In the genomic region with DNA sequence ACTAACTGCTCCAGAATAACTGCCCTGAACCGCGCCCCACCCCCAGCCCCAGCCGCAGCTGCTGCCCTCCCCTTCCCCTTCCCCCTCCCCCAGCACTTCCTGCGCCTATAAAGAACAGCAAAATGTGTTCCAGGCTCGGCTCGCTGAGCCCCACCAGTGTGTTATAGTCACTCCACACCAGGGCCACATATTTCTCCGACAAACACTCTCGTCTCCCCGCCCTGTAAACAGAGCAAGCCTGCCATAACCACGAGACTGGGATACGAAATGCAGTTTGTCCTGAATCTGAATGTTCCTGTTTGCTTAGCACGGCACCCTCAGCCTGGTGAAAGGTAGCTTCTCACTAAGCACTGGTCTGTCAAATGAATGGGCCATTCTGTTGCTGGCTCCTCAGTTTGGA, we compare ENCODE assay signal across 8 mouse cellular contexts. TPM values are rescaled to one million over a fixed set of nuclear protein-coding genes. Genes with fewer than 3 reads are reported as not detected.
DNase-seq lines count a peak whose midpoint lies in the region; ATAC-seq and TF ChIP-seq lines count a peak whose summit lies in the region.

No protein-coding gene starts in this region.

- H3K4me1 ChIP-seq in ES-E14 (ENCODE audit: control insufficient read depth in 2 of 2, insufficient read depth in 2 of 2, low read length in 2 of 2, poor library complexity in 1 of 2) = peaks cover 2 to 12% of the 10 kb centered on the region in 2 experiments; a peak in 2 of 4 replicates
- H3K4me1 ChIP-seq in embryonic facial prominence, embryonic 11.5 days (ENCODE audit: control insufficient read depth, insufficient read depth, low read length) = peaks cover 8% of the 10 kb centered on the region; the same call in 1 of the 2 replicates
- H3K4me1 ChIP-seq in liver, embryonic 11.5 days (replicated peaks; ENCODE audit: control insufficient read depth, insufficient read depth, low read length) = peaks cover 5% of the 10 kb centered on the region

- in situ Hi-C loops in ES-E14 (cut with MboI; ENCODE audit: low sequenced_read_pairs in 2 of 2, unreplicated experiment in 2 of 2) = no loop called here

- no peak for TF ChIP-seq CTCF in layer of hippocampus, adult 2 months (conservative IDR thresholded peaks at IDR 0.05)

- no peak; the same call in 1 of the 2 replicates for ATAC-seq in embryonic facial prominence, embryonic 11.5 days (replicated peaks; ENCODE audit: insufficient number of reproducible peaks, low FRiP score, low TSS enrichment, low read depth)
- ATAC-seq in liver, embryonic 11.5 days (replicated peaks; ENCODE audit: low FRiP score) = peak; percentile 58

- peak overlapping the region; percentile 67 for H3K9ac ChIP-seq in ES-E14 (ENCODE audit: insufficient read depth, low read depth, low read length, poor library complexity, severe bottlenecking)
- peak overlapping the region; percentile 54 for H3K9ac ChIP-seq in embryonic facial prominence, embryonic 11.5 days (replicated peaks; ENCODE audit: low read length)
- peak overlapping the region; percentile 53; the same call in 1 of the 2 replicates for H3K9ac ChIP-seq in liver, embryonic 11.5 days (ENCODE audit: low read depth, low read length)

- no peaks in the 10 kb centered on the region for H3K27me3 ChIP-seq in embryonic facial prominence, embryonic 11.5 days (ENCODE audit: control insufficient read depth, insufficient read depth, low read length)
- H3K27me3 ChIP-seq in liver, embryonic 11.5 days (replicated peaks; ENCODE audit: control insufficient read depth, insufficient read depth, low read length) = no peaks in the 10 kb centered on the region

- WGBS in embryonic facial prominence, embryonic 11.5 days = 3% methylated on average over 12 of the region's 12 CpGs
- WGBS in liver, embryonic 11.5 days = 5% methylated on average over 12 of the region's 12 CpGs

- H3K4me3 ChIP-seq in layer of hippocampus, adult 2 months = peak overlapping the region; percentile 43
- peak overlapping the region; percentile 29 to 48; a peak in 2 of 4 replicates for H3K4me3 ChIP-seq in ES-E14 (ENCODE audit: insufficient read depth in 1 of 2, low read depth in 1 of 2, low read length in 2 of 2, poor library complexity in 1 of 2, severe bottlenecking in 1 of 2)
- peak overlapping the region; percentile 21; the same call in 1 of the 2 replicates for H3K4me3 ChIP-seq in embryonic facial prominence, embryonic 11.5 days (ENCODE audit: low read depth, low read length)
- peak overlapping the region; percentile 28 for H3K4me3 ChIP-seq in liver, embryonic 11.5 days (ENCODE audit: low read depth, low read length)

- peak overlapping the region; percentile 42 for H3K4me2 ChIP-seq in embryonic facial prominence, embryonic 11.5 days (ENCODE audit: low read depth, low read length)
- H3K4me2 ChIP-seq in liver, embryonic 11.5 days = peak overlapping the region; percentile 61

- no peak for DNase-seq in layer of hippocampus, adult 2 months (ENCODE audit: low spot score in 2 of 2)
- DNase-seq in layer of hippocampus, adult 11-12 months (ENCODE audit: low spot score) = no peak
- DNase-seq in ES-E14 (ENCODE audit: low read depth, low spot score) (no peak), MN1 (ENCODE audit: low spot score) (no peak)
- DNase-seq in embryonic facial prominence, embryonic 11.5 days (ENCODE audit: low spot score) = peak; percentile 70
- DNase-seq in heart, postnatal 4 days = peak; percentile 54
- peak; percentile 63 for DNase-seq in liver, embryonic 11.5 days (ENCODE audit: low spot score)
- DNase-seq in neural tube, embryonic 10.5 days (ENCODE audit: extremely low spot score, low spot score) = peak; percentile 53

- H3K27ac ChIP-seq in layer of hippocampus, adult 2 months = peak overlapping the region; percentile 93
- H3K27ac ChIP-seq in ES-E14 (ENCODE audit: insufficient read depth, low read depth, low read length, poor library complexity, severe bottlenecking) = no peak overlapping the region
- H3K27ac ChIP-seq in embryonic facial prominence, embryonic 11.5 days (replicated peaks; ENCODE audit: low read depth, low read length) = peak overlapping the region; percentile 59
- peak overlapping the region; percentile 33; the same call in 1 of the 2 replicates for H3K27ac ChIP-seq in liver, embryonic 11.5 days (ENCODE audit: low read depth, low read length)

- no peaks in the 10 kb centered on the region for H3K36me3 ChIP-seq in ES-E14 (ENCODE audit: control insufficient read depth, insufficient read depth, low read length, poor library complexity, severe bottlenecking)
- no peaks in the 10 kb centered on the region for H3K36me3 ChIP-seq in embryonic facial prominence, embryonic 11.5 days (replicated peaks; ENCODE audit: control insufficient read depth, insufficient read depth, low read depth, low read length)
- H3K36me3 ChIP-seq in liver, embryonic 11.5 days (ENCODE audit: control insufficient read depth, insufficient read depth, low read length) = no peaks in the 10 kb centered on the region

- no peaks in the 10 kb centered on the region for H3K9me3 ChIP-seq in ES-E14 (ENCODE audit: control insufficient read depth, insufficient read depth, low read depth, low read length)
- H3K9me3 ChIP-seq in embryonic facial prominence, embryonic 11.5 days (replicated peaks; ENCODE audit: control insufficient read depth, low read length) = no peaks in the 10 kb centered on the region
- no peaks in the 10 kb centered on the region for H3K9me3 ChIP-seq in liver, embryonic 11.5 days (ENCODE audit: control insufficient read depth, low read length)

TF ChIP-seq in ES-E14, 5 proteins besides CTCF, POLR2A, EP300 and RAD21:
- TF ChIP-seq CHD2 (IDR thresholded peaks at IDR 0.05; ENCODE audit: low read depth, low read length) (no peak), ZNF384 (IDR thresholded peaks at IDR 0.05; ENCODE audit: low read depth, low read length) (no peak), ZC3H11A (IDR thresholded peaks at IDR 0.05; ENCODE audit: borderline replicate concordance, low read depth, low read length) (no peak)

RNA-seq across cellular contexts. Expression of a gene that starts 2.5 kb away (rescaled TPM):
- total RNA-seq in layer of hippocampus, adult 2 months (2021) = 10 to 100 TPM; 52.3 to 55.5 TPM
- total RNA-seq in ES-E14 (2012; rRNA removed) = 0.13 and 0.21 TPM in 2 replicates
- 0.52 and 0.63 TPM in 2 replicates for polyA plus RNA-seq in embryonic facial prominence, embryonic 11.5 days (2014; fragmentation: Nextera tagmentation; extraction: Ambion mirVana)
- total RNA-seq in heart, postnatal 4 days (2021) = under 1 TPM in 1 of 2 experiments, not detected in 1; 0.05 TPM
- polyA plus RNA-seq in liver, embryonic 11.5 days (2014; fragmentation: Nextera tagmentation; extraction: Ambion mirVana) = 0.15 and 0.16 TPM in 2 replicates

RNA-seq across cellular contexts. Expression of a gene that starts 12.2 kb away (rescaled TPM):
- total RNA-seq in layer of hippocampus, adult 2 months (2021) = 1 to 10 TPM; 1.8 to 2.2 TPM
- total RNA-seq in ES-E14 (2012; rRNA removed) = 2.8 and 4.1 TPM in 2 replicates
- 15.9 and 17.1 TPM in 2 replicates for polyA plus RNA-seq in embryonic facial prominence, embryonic 11.5 days (2014; fragmentation: Nextera tagmentation; extraction: Ambion mirVana)
- total RNA-seq in heart, postnatal 4 days (2021) = 10 to 100 TPM; 22.0 to 24.5 TPM
- polyA plus RNA-seq in liver, embryonic 11.5 days (2014; fragmentation: Nextera tagmentation; extraction: Ambion mirVana) = 13.2 and 13.5 TPM in 2 replicates

RNA-seq across cellular contexts. Expression of a gene that starts 20.9 kb away (rescaled TPM):
- 100 to 1,000 TPM; 103 to 121 TPM for total RNA-seq in layer of hippocampus, adult 2 months (2021)
- total RNA-seq in ES-E14 (2012; rRNA removed) = 0.26 and 0.45 TPM in 2 replicates
- polyA plus RNA-seq in embryonic facial prominence, embryonic 11.5 days (2014; fragmentation: Nextera tagmentation; extraction: Ambion mirVana) = 5.3 and 6.6 TPM in 2 replicates
- total RNA-seq in heart, postnatal 4 days (2021) = not detected
- 0.18 and 0.52 TPM in 2 replicates for polyA plus RNA-seq in liver, embryonic 11.5 days (2014; fragmentation: Nextera tagmentation; extraction: Ambion mirVana)

RNA-seq across cellular contexts. Expression of a gene that starts 35.9 kb away (rescaled TPM):
- total RNA-seq in layer of hippocampus, adult 2 months (2021) = 100 to 1,000 TPM; 348 to 373 TPM
- 0.71 and 0.85 TPM in 2 replicates for total RNA-seq in ES-E14 (2012; rRNA removed)
- polyA plus RNA-seq in embryonic facial prominence, embryonic 11.5 days (2014; fragmentation: Nextera tagmentation; extraction: Ambion mirVana) = 3.7 and 4.2 TPM in 2 replicates
- 1 to 10 TPM; 6.3 to 7.3 TPM for total RNA-seq in heart, postnatal 4 days (2021)
- 0.58 and 0.80 TPM in 2 replicates for polyA plus RNA-seq in liver, embryonic 11.5 days (2014; fragmentation: Nextera tagmentation; extraction: Ambion mirVana)

RNA-seq across cellular contexts. Expression of a gene that starts 47.4 kb away (rescaled TPM):
- 100 to 1,000 TPM; 148 to 155 TPM for total RNA-seq in layer of hippocampus, adult 2 months (2021)
- total RNA-seq in ES-E14 (2012; rRNA removed) = 112 and 127 TPM in 2 replicates
- 100 and 102 TPM in 2 replicates for polyA plus RNA-seq in embryonic facial prominence, embryonic 11.5 days (2014; fragmentation: Nextera tagmentation; extraction: Ambion mirVana)
- total RNA-seq in heart, postnatal 4 days (2021) = 100 to 1,000 TPM; 109 TPM
- polyA plus RNA-seq in liver, embryonic 11.5 days (2014; fragmentation: Nextera tagmentation; extraction: Ambion mirVana) = 124 and 128 TPM in 2 replicates

Comparison
In these comparisons a context has a peak if more than half of its experiments do, and no peak if none do; other contexts are left out.
1. DNase-seq: peak in embryonic facial prominence, embryonic 11.5 days (single experiment), heart, postnatal 4 days (single experiment), liver, embryonic 11.5 days (single experiment) and neural tube, embryonic 10.5 days (single experiment); none in layer of hippocampus, adult 2 months (0 of 2), layer of hippocampus, adult 11-12 months (single experiment), ES-E14 (single experiment) and MN1 (single experiment).
2. RNA of a gene that starts 2.5 kb away (total RNA-seq): 52.3 to 55.5 TPM in layer of hippocampus, adult 2 months; 0.13 to 0.21 TPM in ES-E14 and 0.05 TPM in heart, postnatal 4 days; every median in the first group is over 10 times any median in the second.
3. RNA of a gene that starts 20.9 kb away (total RNA-seq): 103 to 121 TPM in layer of hippocampus, adult 2 months; 0.26 to 0.45 TPM in ES-E14 and not detected in heart, postnatal 4 days; every median in the first group is over 10 times any median in the second.
4. Peak in every context shown above with its lines, with median percentiles within 50 percentile points of each other: H3K4me3 ChIP-seq and H3K9ac ChIP-seq.